Mouse (Mus musculus): ENCODE data around the gene Uhrf1. TPM values are rescaled to one million over a fixed set of nuclear protein-coding genes. Genes with fewer than 3 reads are reported as not detected.

The Uhrf1 gene
- polyA plus RNA-seq, 1 experiment: 0.65 TPM

DNA sequence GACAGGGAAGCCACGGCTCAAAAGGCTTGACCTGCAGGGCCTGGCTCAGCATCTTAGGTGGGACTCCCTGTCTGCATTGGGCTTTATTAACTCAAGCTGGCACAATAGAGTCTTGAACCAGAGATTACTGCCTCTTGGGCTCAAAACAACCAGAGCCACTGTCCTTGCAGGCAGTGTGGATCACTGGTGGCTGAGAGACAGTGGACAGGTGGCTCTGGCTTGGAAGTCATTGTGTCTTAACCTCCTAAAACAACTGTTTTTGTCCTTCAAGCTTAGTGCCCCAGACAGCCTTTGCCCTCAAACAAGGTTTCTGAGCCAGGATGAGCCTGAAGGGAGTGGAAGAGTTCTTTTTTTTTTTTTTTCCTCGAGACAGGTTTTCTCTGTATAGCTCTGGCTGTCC, 42.2 kb downstream of the Uhrf1 start:
- Histone ChIP-seq H3K27ac (ENCODE audit: insufficient read depth, low read length) (no peak overlapping the region), H3K4me3 (replicated peaks; ENCODE audit: insufficient read depth, low read depth, low read length) (no peak overlapping the region), H3K27me3 (ENCODE audit: control insufficient read depth, insufficient read depth, low read length) (no peaks in the 10 kb centered on the region), H3K4me1 (ENCODE audit: control insufficient read depth, insufficient read depth, low read length) (peaks cover 55% of the 10 kb centered on the region)
- TF ChIP-seq CTCF (IDR thresholded peaks at IDR 0.05; ENCODE audit: borderline replicate concordance, insufficient read depth, low read depth, low read length): no peak
- TF ChIP-seq POLR2A (IDR thresholded peaks at IDR 0.05; ENCODE audit: borderline replicate concordance, insufficient read depth, low read length): no peak
- 54% methylated on average over 2 of the region's 2 CpGs for WGBS
- DNase-seq: no peak

DNA sequence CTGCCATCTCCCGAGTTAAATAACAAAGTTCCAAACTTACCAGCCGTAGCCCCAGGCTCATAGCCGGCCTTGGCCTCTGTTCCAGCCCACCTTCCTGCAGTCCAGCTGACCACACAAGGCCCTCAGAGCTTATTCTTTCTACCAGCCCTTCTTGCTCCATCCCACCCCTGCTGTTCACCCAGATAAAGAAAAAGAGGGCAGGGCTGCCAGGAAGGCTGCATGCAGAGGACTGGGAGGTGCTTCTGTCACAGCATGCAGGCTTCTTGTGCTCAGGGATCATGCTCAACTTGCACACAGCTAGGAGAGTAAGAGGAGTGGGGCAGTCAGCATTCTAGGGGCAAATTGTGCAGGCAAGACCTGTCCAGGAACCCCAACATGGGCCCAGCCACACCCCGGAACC, 45.0 kb downstream of the Uhrf1 start:
- no peak for DNase-seq
- Histone ChIP-seq H3K27ac (ENCODE audit: insufficient read depth, low read length) (no peak overlapping the region), H3K4me1 (ENCODE audit: control insufficient read depth, insufficient read depth, low read length) (peaks cover 42% of the 10 kb centered on the region), H3K4me3 (replicated peaks; ENCODE audit: insufficient read depth, low read depth, low read length) (no peak overlapping the region), H3K27me3 (ENCODE audit: control insufficient read depth, insufficient read depth, low read length) (no peaks in the 10 kb centered on the region)
- TF ChIP-seq POLR2A (IDR thresholded peaks at IDR 0.05; ENCODE audit: borderline replicate concordance, insufficient read depth, low read length) (no peak), CTCF (IDR thresholded peaks at IDR 0.05; ENCODE audit: borderline replicate concordance, insufficient read depth, low read depth, low read length) (no peak)
- 29% methylated on average over 4 of the region's 4 CpGs for WGBS

DNA sequence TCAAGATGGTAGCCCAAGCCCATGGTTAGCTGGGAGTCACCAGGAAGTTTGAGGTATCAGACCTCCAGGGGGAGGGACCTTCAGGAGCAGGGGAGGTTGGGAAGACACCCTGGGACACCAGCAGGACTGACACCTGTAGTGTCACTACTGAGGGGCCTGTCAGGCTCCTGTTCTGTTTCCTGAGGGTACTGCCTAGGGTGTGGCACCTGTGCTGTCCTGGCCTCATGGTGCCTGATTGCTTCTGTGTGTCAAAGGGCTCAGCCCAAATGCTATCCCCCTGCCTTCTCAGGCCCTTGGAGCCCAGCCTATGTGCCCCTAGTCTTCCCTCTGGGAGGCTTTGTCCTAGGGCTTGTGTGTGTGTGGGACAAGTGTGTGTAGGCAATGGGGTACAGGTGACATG, 45.5 kb downstream of the Uhrf1 start:
- no peak for TF ChIP-seq CTCF (IDR thresholded peaks at IDR 0.05; ENCODE audit: borderline replicate concordance, insufficient read depth, low read depth, low read length)

DNA sequence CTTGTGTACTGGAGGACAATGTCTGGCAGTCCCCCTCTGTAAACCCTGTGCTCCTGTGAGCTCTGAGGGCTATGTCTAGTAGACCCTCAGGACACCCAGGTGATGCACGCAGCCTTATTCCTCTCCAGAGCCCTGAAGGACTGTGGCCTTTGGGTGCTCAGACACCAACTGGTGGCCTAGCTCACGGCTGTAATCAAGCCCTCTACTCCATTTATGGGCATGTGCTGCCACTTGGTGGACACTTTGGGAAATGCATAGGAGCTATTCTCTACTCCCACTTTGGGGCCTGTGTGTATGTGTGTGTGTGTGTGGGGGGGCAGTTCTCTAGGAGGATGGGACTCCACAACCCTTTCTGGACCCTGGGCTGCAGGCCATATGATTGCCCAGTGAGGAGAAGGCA, 47.6 kb downstream of the Uhrf1 start:
- no peak overlapping the region for H3K4me3 ChIP-seq (replicated peaks; ENCODE audit: insufficient read depth, low read depth, low read length)
- WGBS: 10% methylated on average over 2 of the region's 2 CpGs
- TF ChIP-seq POLR2A (IDR thresholded peaks at IDR 0.05; ENCODE audit: borderline replicate concordance, insufficient read depth, low read length) (no peak), CTCF (IDR thresholded peaks at IDR 0.05; ENCODE audit: borderline replicate concordance, insufficient read depth, low read depth, low read length) (peak; percentile 91)
- H3K27ac ChIP-seq (ENCODE audit: insufficient read depth, low read length): no peak overlapping the region
- peaks cover 28% of the 10 kb centered on the region for H3K4me1 ChIP-seq (ENCODE audit: control insufficient read depth, insufficient read depth, low read length)
- no peaks in the 10 kb centered on the region for H3K27me3 ChIP-seq (ENCODE audit: control insufficient read depth, insufficient read depth, low read length)
- peak; percentile 74 to 91 for DNase-seq

More for the DNA sequence above, 45.5 kb downstream of the Uhrf1 start:
- no peak for DNase-seq
- H3K4me3 ChIP-seq (replicated peaks; ENCODE audit: insufficient read depth, low read depth, low read length): no peak overlapping the region
- no peak overlapping the region; the same call in 1 of the 2 replicates for H3K27ac ChIP-seq (ENCODE audit: insufficient read depth, low read length)
- peaks cover 39% of the 10 kb centered on the region for H3K4me1 ChIP-seq (ENCODE audit: control insufficient read depth, insufficient read depth, low read length)
- H3K27me3 ChIP-seq (ENCODE audit: control insufficient read depth, insufficient read depth, low read length): no peaks in the 10 kb centered on the region

DNA sequence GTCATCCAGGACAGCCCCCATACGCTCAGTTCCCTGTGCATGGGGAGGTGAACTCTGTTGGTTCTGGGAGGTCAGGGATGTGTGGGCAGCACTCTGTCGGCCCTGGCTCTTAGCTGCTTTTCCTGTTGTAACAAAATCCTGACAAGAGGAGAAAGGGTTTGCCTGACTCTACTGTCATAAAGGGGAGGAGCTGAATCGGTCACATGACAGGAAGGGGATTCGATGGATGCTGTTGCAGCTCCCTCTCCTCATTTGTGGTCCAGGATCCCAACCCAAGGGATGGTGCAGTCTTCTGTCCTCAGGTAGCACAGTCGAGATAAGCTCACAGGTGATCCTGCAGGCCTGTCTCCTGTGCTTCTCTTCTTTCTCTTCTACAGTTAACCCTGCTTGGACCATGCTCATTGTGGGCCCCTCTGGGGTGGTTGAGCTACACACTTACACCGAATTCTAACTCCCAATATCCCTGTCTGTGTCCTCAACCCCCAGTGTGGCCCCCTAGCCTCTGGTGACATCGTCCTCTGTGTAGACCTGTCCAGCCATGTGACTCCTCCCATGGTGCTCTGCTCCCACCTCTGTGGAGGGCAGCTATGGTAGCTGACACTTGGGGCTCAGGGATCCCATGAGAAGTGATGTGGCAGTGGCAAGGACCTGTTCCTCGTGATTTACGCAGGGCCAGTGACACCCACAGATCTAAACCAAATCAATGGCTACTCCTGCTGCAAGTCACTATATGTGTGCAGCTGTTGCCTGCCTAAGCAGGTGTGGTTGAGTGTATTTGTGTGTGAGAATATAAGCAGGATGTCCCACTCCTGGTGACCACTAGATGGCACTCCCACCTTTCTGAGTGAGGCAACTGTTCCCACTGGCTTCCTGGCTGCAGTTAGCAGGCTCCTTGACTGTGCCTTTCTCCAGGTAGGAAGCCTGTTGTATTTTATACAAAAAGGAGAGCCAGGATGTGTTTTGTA, 54.1 kb downstream of the Uhrf1 start:
- 68% methylated on average over 9 of the region's 9 CpGs for WGBS
- peaks cover 29% of the 10 kb centered on the region for H3K4me1 ChIP-seq (ENCODE audit: control insufficient read depth, insufficient read depth, low read length)
- H3K27me3 ChIP-seq (ENCODE audit: control insufficient read depth, insufficient read depth, low read length): no peaks in the 10 kb centered on the region
- DNase-seq: peak; percentile 83 to 84
- H3K27ac ChIP-seq (ENCODE audit: insufficient read depth, low read length): no peak overlapping the region
- TF ChIP-seq POLR2A (IDR thresholded peaks at IDR 0.05; ENCODE audit: borderline replicate concordance, insufficient read depth, low read length) (no peak), CTCF (IDR thresholded peaks at IDR 0.05; ENCODE audit: borderline replicate concordance, insufficient read depth, low read depth, low read length) (peak; percentile 98)
- no peak overlapping the region for H3K4me3 ChIP-seq (replicated peaks; ENCODE audit: insufficient read depth, low read depth, low read length)

DNA sequence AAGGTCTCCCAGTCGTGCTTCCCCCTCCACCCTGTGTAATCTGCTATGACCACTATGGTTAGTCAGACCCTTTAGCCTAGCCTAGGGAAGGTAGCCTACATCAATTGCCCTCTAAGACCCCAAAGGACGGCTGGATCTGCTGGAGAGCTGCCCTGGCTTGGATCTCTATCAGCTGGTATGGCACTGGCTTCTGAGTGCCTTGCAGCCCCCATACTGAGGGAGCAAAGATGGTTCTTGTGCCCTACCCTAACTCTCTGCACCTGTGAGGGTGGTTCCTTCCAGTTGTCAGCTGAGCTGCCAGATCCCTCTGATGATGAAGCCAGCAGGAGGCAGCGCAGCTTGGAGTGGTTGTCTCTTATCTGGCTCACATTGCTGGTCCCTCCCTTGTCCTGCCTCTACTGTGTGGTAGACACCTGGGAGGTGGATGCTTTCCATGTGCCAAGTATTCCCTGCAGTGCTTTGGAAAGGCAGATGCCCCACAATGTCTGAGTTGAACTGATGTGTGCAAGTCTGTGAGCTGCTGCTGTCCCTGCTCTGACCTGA, 56.1 kb downstream of the Uhrf1 start:
- no peak overlapping the region for H3K27ac ChIP-seq (ENCODE audit: insufficient read depth, low read length)
- H3K4me3 ChIP-seq (replicated peaks; ENCODE audit: insufficient read depth, low read depth, low read length): no peak overlapping the region
- TF ChIP-seq POLR2A (IDR thresholded peaks at IDR 0.05; ENCODE audit: borderline replicate concordance, insufficient read depth, low read length) (no peak), CTCF (IDR thresholded peaks at IDR 0.05; ENCODE audit: borderline replicate concordance, insufficient read depth, low read depth, low read length) (no peak)
- no peaks in the 10 kb centered on the region for H3K27me3 ChIP-seq (ENCODE audit: control insufficient read depth, insufficient read depth, low read length)
- peak in 1 of 2 experiments; percentile 55 for DNase-seq
- WGBS: 56% methylated on average over 3 of the region's 3 CpGs
- peaks cover 45% of the 10 kb centered on the region for H3K4me1 ChIP-seq (ENCODE audit: control insufficient read depth, insufficient read depth, low read length)

DNA sequence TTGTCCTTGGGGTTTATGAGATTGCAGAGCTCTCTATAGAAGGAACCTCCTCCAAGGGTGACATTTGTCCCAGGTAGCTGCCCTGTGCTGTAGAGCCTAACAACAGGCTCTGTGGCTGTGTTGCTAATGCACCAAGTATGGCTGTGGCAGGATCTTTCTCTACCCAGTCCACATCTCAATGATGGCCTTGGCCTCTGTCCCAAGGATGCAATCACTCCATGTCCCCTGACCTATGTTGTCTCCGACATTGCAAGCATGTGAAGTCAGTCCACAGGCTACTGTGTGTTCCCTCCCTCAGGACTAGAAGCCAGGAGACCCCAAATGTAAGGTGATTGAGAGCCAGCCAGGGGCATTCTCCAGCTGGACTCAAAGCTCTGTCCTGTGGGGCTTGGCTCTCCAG, 56.7 kb downstream of the Uhrf1 start:
- H3K27me3 ChIP-seq (ENCODE audit: control insufficient read depth, insufficient read depth, low read length): no peaks in the 10 kb centered on the region
- H3K27ac ChIP-seq (ENCODE audit: insufficient read depth, low read length): peak overlapping the region; percentile 81
- TF ChIP-seq CTCF (IDR thresholded peaks at IDR 0.05; ENCODE audit: borderline replicate concordance, insufficient read depth, low read depth, low read length) (no peak), POLR2A (IDR thresholded peaks at IDR 0.05; ENCODE audit: borderline replicate concordance, insufficient read depth, low read length) (no peak)
- DNase-seq: peak in 1 of 2 experiments; percentile 53
- WGBS: 28% methylated on average over 1 of the region's 1 CpGs
- H3K4me1 ChIP-seq (ENCODE audit: control insufficient read depth, insufficient read depth, low read length): peaks cover 46% of the 10 kb centered on the region
- H3K4me3 ChIP-seq (replicated peaks; ENCODE audit: insufficient read depth, low read depth, low read length): no peak overlapping the region

DNA sequence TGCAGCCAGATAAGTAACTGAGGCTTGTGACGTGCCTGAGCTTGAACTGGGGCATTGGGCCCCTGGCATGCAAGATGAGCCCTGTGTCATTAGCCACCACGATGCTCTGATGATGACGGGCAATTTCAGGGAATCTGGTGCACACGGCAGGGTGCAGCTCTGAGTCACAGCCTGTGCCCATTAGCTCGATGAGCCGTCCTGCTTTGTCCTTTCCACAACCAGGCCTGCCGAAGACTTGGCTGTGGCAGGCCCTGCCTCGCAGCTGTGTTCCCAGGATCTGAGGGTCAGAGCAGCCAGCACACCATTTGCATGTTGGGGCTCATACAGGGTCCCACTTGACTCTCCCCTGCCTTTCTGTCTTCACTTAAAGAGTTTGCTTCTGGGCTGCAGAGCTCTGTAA, 57.3 kb downstream of the Uhrf1 start:
- peak; percentile 85 to 92 for DNase-seq
- Histone ChIP-seq H3K27ac (ENCODE audit: insufficient read depth, low read length) (peak overlapping the region; percentile 81), H3K4me3 (replicated peaks; ENCODE audit: insufficient read depth, low read depth, low read length) (no peak overlapping the region), H3K27me3 (ENCODE audit: control insufficient read depth, insufficient read depth, low read length) (no peaks in the 10 kb centered on the region), H3K4me1 (ENCODE audit: control insufficient read depth, insufficient read depth, low read length) (peaks cover 52% of the 10 kb centered on the region)
- 7% methylated on average over 8 of the region's 8 CpGs for WGBS
- TF ChIP-seq POLR2A (IDR thresholded peaks at IDR 0.05; ENCODE audit: borderline replicate concordance, insufficient read depth, low read length) (peak; percentile 45; the same call in 1 of the 2 replicates), CTCF (IDR thresholded peaks at IDR 0.05; ENCODE audit: borderline replicate concordance, insufficient read depth, low read depth, low read length) (no peak)

Measured in cerebellum, adult 2 months (tissue).